In the genomic region with DNA sequence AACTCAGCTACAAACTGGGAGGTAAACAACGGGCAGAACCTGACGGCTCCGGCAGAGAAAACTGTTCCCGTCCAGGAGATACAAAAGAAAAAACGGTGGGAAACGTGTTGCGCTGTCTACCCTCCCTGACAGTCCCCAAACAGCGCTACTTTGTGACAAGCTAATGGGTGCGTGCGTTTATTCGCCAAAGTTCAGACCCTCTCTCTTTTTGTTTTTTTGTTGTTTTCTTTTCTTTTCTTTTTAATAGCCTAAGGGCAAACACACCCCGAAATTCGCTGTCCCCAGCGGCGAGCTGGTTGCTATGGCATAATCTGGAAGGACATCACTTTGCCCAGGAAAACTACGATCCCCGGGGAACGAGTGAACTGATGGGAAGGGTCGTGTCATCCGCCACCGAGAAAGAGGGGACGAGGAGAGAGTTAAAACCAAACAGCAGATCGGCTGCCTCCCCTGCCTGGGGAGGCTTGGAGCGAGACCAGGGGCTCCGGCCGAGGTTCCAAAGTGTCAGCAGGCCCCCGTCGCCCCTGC, we compare ENCODE assay signal across 8 mouse cellular contexts. TPM values are rescaled to one million over a fixed set of nuclear protein-coding genes. Genes with fewer than 3 reads are reported as not detected.
A peak's percentile ranks its signal among the peaks of the same experiment; 100 is the strongest.
DNase-seq lines count a peak whose midpoint lies in the region; ATAC-seq lines count a peak whose summit lies in the region.

No protein-coding gene starts in this region.

- peak overlapping the region; percentile 99 for H3K27ac ChIP-seq in limb, embryonic 12.5 days
- peak overlapping the region; percentile 93 for H3K27ac ChIP-seq in stomach, embryonic 16.5 days (ENCODE audit: low read length)

- peaks cover 14% of the 10 kb centered on the region for H3K4me1 ChIP-seq in limb, embryonic 12.5 days (replicated peaks)
- peaks cover 12% of the 10 kb centered on the region for H3K4me1 ChIP-seq in stomach, embryonic 16.5 days (ENCODE audit: control insufficient read depth, insufficient read depth, low read length)

- no peaks in the 10 kb centered on the region for H3K27me3 ChIP-seq in limb, embryonic 12.5 days
- no peaks in the 10 kb centered on the region for H3K27me3 ChIP-seq in stomach, embryonic 16.5 days (ENCODE audit: control insufficient read depth, insufficient read depth, low read length)

- H3K9me3 ChIP-seq in limb, embryonic 12.5 days = no peaks in the 10 kb centered on the region
- H3K9me3 ChIP-seq in stomach, embryonic 16.5 days (replicated peaks; ENCODE audit: control insufficient read depth, low read length) = no peaks in the 10 kb centered on the region

- DNase-seq in cerebellum, postnatal 10 days = no peak
- DNase-seq in retina, embryonic 14.5 days (ENCODE audit: low spot score) = peak; percentile 33
- no peak for DNase-seq in retina, postnatal 1 day
- DNase-seq in ovary, adult 18-20 months (ENCODE audit: low spot score) = no peak

- peak overlapping the region; percentile 80 for H3K4me2 ChIP-seq in limb, embryonic 12.5 days
- peak overlapping the region; percentile 68 for H3K4me2 ChIP-seq in stomach, embryonic 16.5 days (ENCODE audit: low read depth, low read length)

- H3K9ac ChIP-seq in limb, embryonic 12.5 days (replicated peaks) = peak overlapping the region; percentile 97
- H3K9ac ChIP-seq in stomach, embryonic 16.5 days (ENCODE audit: low read length) = peak overlapping the region; percentile 94

- WGBS in limb, embryonic 12.5 days = under 1% methylated on average over 28 of the region's 28 CpGs
- WGBS in stomach, embryonic 16.5 days = under 1% methylated on average over 27 of the region's 28 CpGs

- H3K4me3 ChIP-seq in limb, embryonic 12.5 days (replicated peaks) = peak overlapping the region; percentile 80
- peak overlapping the region; percentile 80 for H3K4me3 ChIP-seq in stomach, embryonic 16.5 days (replicated peaks; ENCODE audit: low read length)

- 0 out of 2 replicates have a peak, but pooled peaks have one; percentile 0 for ATAC-seq in cerebellum, adult (ENCODE audit: insufficient number of reproducible peaks, low FRiP score, low TSS enrichment)
- ATAC-seq in limb, embryonic 12.5 days (ENCODE audit: insufficient number of reproducible peaks, insufficient read depth, low FRiP score, low TSS enrichment, low read depth) = no peak
- ATAC-seq in stomach, embryonic 16.5 days (ENCODE audit: insufficient read depth, low FRiP score) = no peak
- ATAC-seq in monocyte, adult 5-6 weeks (replicated peaks; ENCODE audit: insufficient number of reproducible peaks, low FRiP score, low TSS enrichment, poor library complexity, severe bottlenecking) = no peak

- no peaks in the 10 kb centered on the region for H3K36me3 ChIP-seq in limb, embryonic 12.5 days
- no peaks in the 10 kb centered on the region for H3K36me3 ChIP-seq in stomach, embryonic 16.5 days (ENCODE audit: control insufficient read depth, insufficient read depth, low read length)

RNA-seq across cellular contexts. Expression of a gene that starts 0.8 kb away (rescaled TPM):
- 32.6 and 34.9 TPM in 2 replicates for polyA plus RNA-seq in limb, embryonic 12.5 days (2016; fragmentation: Nextera tagmentation; extraction: Ambion mirVana)
- 17.3 and 18.4 TPM in 2 replicates for polyA plus RNA-seq in stomach, embryonic 16.5 days (2015; fragmentation: Nextera tagmentation; extraction: Ambion mirVana)
- 20.4 to 41.9 TPM (median 29.2 TPM) in 3 replicates for total RNA-seq in monocyte, adult 5-6 weeks (2017)
